Mouse (Mus musculus): ENCODE data around the gene Tas2r120. TPM values are rescaled to one million over a fixed set of nuclear protein-coding genes. Genes with fewer than 3 reads are reported as not detected.
"Not testable (repeated sequence)": the region's sequence is repeated elsewhere in the genome, so short reads cannot be mapped to it uniquely, and the experiment has no call there.

Gene Tas2r120
- not detected for total RNA-seq (2022)

DNA sequence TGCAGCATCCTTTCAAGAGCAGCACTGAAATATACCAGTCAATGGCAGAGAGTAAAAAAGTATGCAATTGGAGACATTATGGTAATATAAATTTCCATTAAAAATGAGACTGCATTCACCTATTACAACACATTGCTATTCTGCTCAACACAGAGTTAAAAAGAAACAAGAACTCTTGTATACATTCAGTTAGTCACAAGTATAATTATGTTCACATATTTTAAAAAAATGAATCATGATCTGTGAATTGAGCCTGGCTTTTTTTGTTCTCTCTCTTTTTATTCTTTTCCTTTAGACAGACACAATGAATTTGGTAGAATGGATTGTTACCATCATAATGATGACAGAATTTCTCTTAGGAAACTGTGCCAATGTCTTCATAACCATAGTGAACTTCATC is at the start of gene Tas2r120:
Gene Tas2r120 (plus strand): TSS at position 301 of the 400 bp plus-strand sequence.
- no peak for DNase-seq (ENCODE audit: low spot score in 2 of 2)

DNA sequence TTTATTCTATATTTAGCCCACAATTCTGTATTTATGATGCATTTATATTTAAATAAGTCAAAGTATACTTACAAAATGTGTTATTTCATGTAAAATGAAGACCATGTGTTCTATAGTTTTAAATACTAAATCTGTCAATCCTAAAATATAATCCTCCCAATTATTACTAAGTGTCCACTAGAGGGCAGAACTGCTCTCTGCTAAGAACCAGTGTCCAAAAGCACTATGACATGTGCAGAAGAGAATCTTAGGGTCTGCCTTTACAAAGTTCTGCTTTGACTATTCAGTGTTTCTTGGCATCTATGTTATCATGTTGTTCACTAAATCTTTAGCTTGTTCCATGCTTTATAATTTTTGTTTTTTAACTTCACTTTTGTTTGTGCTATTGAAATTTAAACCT is 7.4 kb upstream of the Tas2r120 start:
- no peak for DNase-seq (ENCODE audit: low spot score in 2 of 2)

DNA sequence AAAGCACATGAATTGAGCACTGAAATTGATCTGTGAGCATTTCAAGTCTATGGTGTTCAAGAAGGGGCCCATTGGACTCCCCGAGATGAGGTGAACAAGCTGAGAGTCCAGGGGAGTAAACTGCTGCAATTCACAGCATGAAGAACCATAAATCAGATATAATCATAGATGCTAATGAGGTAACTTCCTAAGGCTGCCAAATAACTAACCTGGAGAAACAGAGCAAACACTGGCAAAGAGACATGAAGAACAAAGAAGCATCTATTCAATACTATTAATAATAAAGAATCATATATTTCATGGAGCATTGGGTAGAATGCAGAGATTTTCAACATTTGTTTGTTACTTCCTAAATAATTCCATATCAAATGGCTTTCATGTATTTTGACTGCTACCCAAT is 5.3 kb upstream of the Tas2r120 start, which contains the start of gene A630073D07Rik:
Gene A630073D07Rik (minus strand): TSS at position 101 of the 400 bp plus-strand sequence.
- no peak for DNase-seq (ENCODE audit: low spot score in 2 of 2)

DNA sequence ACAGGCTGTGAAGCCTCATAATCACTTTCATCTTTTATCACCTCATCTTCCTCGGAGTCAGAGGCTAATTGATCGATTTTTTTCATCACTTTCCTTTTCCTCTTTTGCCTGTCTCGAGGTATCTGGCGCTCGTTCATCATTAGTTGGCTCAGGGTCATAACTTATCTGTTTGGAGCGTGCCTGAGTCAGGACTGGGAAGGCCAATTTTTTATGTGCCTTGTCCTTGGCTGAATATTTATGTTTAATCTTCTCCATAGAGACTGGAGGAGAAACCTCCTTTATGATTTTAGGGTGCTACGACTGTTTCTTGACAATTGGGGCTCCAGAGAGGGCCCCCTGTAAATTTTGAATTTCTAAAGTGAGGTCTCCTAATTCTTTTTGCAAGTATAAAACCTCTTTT is 34.8 kb downstream of the Tas2r120 start:
- not testable (repeated sequence) for DNase-seq (ENCODE audit: low spot score in 2 of 2)

DNA sequence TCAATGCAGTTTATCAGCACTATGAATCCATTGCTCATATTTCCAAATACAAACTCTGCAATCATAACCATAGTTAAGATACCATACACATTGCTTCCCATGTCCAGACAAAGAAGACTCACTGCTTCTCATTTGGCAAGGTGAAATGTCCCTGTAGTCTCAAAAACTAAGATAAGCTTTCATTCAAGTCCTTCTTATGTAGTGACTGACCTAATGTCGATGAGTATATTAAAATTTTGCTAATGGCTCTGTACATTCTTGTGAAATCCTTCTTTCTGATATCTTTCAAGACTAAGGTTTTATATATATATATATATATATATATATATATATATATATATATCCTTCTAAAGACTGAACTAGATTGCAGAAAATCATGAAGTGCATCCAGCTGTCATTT is 44.2 kb downstream of the Tas2r120 start, which contains the start of gene Tas2r121:
Gene Tas2r121 (minus strand): TSS at position 101 of the 400 bp plus-strand sequence.
- DNase-seq (ENCODE audit: low spot score in 2 of 2), result no peak

Other genes with a start within 250 kb of the Tas2r120 start
- not detected for gene Prh1, start 87.1 kb upstream of the Tas2r120 start, total RNA-seq (2022)
- not detected for gene Prp2, start 61.0 kb upstream of the Tas2r120 start, total RNA-seq (2022)
- not detected for gene A630073D07Rik, start 5.4 kb upstream of the Tas2r120 start, total RNA-seq (2022)
- gene Tas2r121, start 44.1 kb downstream of the Tas2r120 start, total RNA-seq (2022), result not detected
- gene Tas2r122, start 55.0 kb downstream of the Tas2r120 start, total RNA-seq (2022), result not detected
- not detected for gene Tas2r115, start 81.1 kb downstream of the Tas2r120 start, total RNA-seq (2022)
- not detected for gene Tas2r124, start 97.8 kb downstream of the Tas2r120 start, total RNA-seq (2022)
- gene Tas2r102, start 105.2 kb downstream of the Tas2r120 start, total RNA-seq (2022), result not detected
- gene Tas2r136, start 121.2 kb downstream of the Tas2r120 start, total RNA-seq (2022), result not detected
- not detected for gene Tas2r117, start 145.9 kb downstream of the Tas2r120 start, total RNA-seq (2022)
- not detected for gene Tas2r123, start 190.2 kb downstream of the Tas2r120 start, total RNA-seq (2022)
- not detected for gene Tas2r116, start 198.5 kb downstream of the Tas2r120 start, total RNA-seq (2022)
- gene Tas2r110, start 211.1 kb downstream of the Tas2r120 start, total RNA-seq (2022), result not detected
- gene Tas2r113, start 236.1 kb downstream of the Tas2r120 start, total RNA-seq (2022), result not detected

All from layer of hippocampus, adult 8-10 months (tissue).